Mouse (Mus musculus) heart, embryonic 10.5 days (tissue): ENCODE data around the gene 3110082I17Rik. TPM values are rescaled to one million over a fixed set of nuclear protein-coding genes. Genes with fewer than 3 reads are reported as not detected.

Source experiments
- DNase-seq: peaks from one replicate; pipeline ENCODE4 v3.0.0-alpha.2; 2017; ENCODE audit warnings: low spot score
- H3K27ac ChIP-seq: fragments of 300-500 bp; sonication (generic); 2 replicates; pipeline ENCODE4 v1.5.1; 2016; ENCODE audit warnings: mild to moderate bottlenecking
- H3K27me3 ChIP-seq: fragments of 300-500 bp; sonication (generic); 2 replicates; pipeline ENCODE4 v1.6.1; 2016; ENCODE audit warnings: mild to moderate bottlenecking; ENCODE audit not compliant: poor library complexity, insufficient read depth, severe bottlenecking
- H3K36me3 ChIP-seq: fragments of 300-500 bp; sonication (generic); 2 replicates; pipeline ENCODE4 v1.6.1; 2016; ENCODE audit warnings: mild to moderate bottlenecking, moderate library complexity
- H3K4me1 ChIP-seq: fragments of 300-500 bp; sonication (generic); 2 replicates; pipeline ENCODE4 v1.6.1; 2016; ENCODE audit warnings: mild to moderate bottlenecking
- H3K4me3 ChIP-seq: fragments of 300-500 bp; sonication (generic); 2 replicates; pipeline ENCODE4 v1.5.1; 2016; ENCODE audit warnings: mild to moderate bottlenecking, moderate library complexity
- H3K9me3 ChIP-seq: fragments of 300-500 bp; sonication (generic); 2 replicates; pipeline ENCODE4 v1.6.1; 2016; ENCODE audit warnings: mild to moderate bottlenecking, moderate library complexity
- WGBS: fragments of 180-500 bp; shearing (Covaris S2); methylation state at CpG from one replicate; pipeline ENCODE4 v1.1.7; 2016; 5-methylcytosine and 5-hydroxymethylcytosine counted together
- microRNA counts: library from miRNA; unstranded; fragments of <30 nt; microRNA quantifications from one replicate; lab custom pipeline; 2017
- microRNA-seq: library from miRNA; unstranded; fragments of <30 nt; microRNA quantifications from one replicate; pipeline ENCODE4, GENCODE M21; 2017
- polyA plus RNA-seq: library from polyadenylated mRNA; unstranded; fragments of >200 nt; fragmentation: Nextera tagmentation; extraction: Ambion mirVana; gene quantifications from 2 replicates; pipeline ENCODE4 v1.2.1, GENCODE M21; 2016

Gene 3110082I17Rik
- polyA plus RNA-seq, 1 experiment from 2014 or later, result 40.9 TPM

GRCm38 (mm10) chr5:139316982-139317675, 143.2 kb downstream of the 3110082I17Rik start:
- Histone ChIP-seq H3K4me3 (no peak overlapping the region), H3K27me3 (peaks cover 42% of the 10 kb centered on the region), H3K27ac (0 out of 2 replicates have a peak overlapping the region, but pooled peaks have one; percentile 16), H3K4me1 (no peaks in the 10 kb centered on the region), H3K9me3 (no peaks in the 10 kb centered on the region), H3K36me3 (no peaks in the 10 kb centered on the region)
- 58% methylated on average over 6 of the region's 6 CpGs for WGBS
- no peak for DNase-seq

GRCm38 (mm10) chr5:139314941-139315642, 145.2 kb downstream of the 3110082I17Rik start:
- WGBS, result 84% methylated on average over 12 of the region's 12 CpGs
- Histone ChIP-seq H3K27me3 (peaks cover 25% of the 10 kb centered on the region), H3K9me3 (no peaks in the 10 kb centered on the region), H3K27ac (no peak overlapping the region), H3K36me3 (no peaks in the 10 kb centered on the region), H3K4me3 (no peak overlapping the region), H3K4me1 (no peaks in the 10 kb centered on the region)
- no peak for DNase-seq

- peaks cover 15% of the 10 kb centered on the region; the same call in 1 of the 2 replicates for H3K27me3 ChIP-seq
- no peaks in the 10 kb centered on the region for H3K4me1 ChIP-seq
- 86% methylated on average over 9 of the region's 9 CpGs for WGBS
- H3K4me3 ChIP-seq, result no peak overlapping the region
- H3K27ac ChIP-seq, result no peak overlapping the region
- no peaks in the 10 kb centered on the region for H3K9me3 ChIP-seq
- DNase-seq, result no peak
- no peaks in the 10 kb centered on the region for H3K36me3 ChIP-seq
Observed at GRCm38 (mm10) chr5:139313536-139313935, 146.8 kb downstream of the 3110082I17Rik start.

- Histone ChIP-seq H3K27me3 (0 out of 2 replicates have a peak, but pooled peaks cover 3% of the 10 kb centered on the region), H3K4me3 (no peak overlapping the region), H3K36me3 (no peaks in the 10 kb centered on the region), H3K4me1 (no peaks in the 10 kb centered on the region), H3K27ac (no peak overlapping the region), H3K9me3 (no peaks in the 10 kb centered on the region)
- no peak for DNase-seq
- WGBS, result 87% methylated on average over 9 of the region's 9 CpGs
Observed at GRCm38 (mm10) chr5:139311822-139312221, 148.5 kb downstream of the 3110082I17Rik start.

- Histone ChIP-seq H3K9me3 (no peaks in the 10 kb centered on the region), H3K4me3 (no peak overlapping the region), H3K27ac (no peak overlapping the region), H3K36me3 (no peaks in the 10 kb centered on the region), H3K4me1 (no peaks in the 10 kb centered on the region), H3K27me3 (0 out of 2 replicates have a peak, but pooled peaks cover 3% of the 10 kb centered on the region)
- WGBS, result 83% methylated on average over 4 of the region's 4 CpGs
- no peak for DNase-seq
Observed at GRCm38 (mm10) chr5:139310477-139310876, 149.8 kb downstream of the 3110082I17Rik start.

GRCm38 (mm10) chr5:139309946-139310345, 150.4 kb downstream of the 3110082I17Rik start:
- Histone ChIP-seq H3K27me3 (0 out of 2 replicates have a peak, but pooled peaks cover 3% of the 10 kb centered on the region), H3K4me3 (no peak overlapping the region), H3K36me3 (no peaks in the 10 kb centered on the region), H3K4me1 (no peaks in the 10 kb centered on the region), H3K27ac (no peak overlapping the region), H3K9me3 (no peaks in the 10 kb centered on the region)
- 79% methylated on average over 3 of the region's 3 CpGs for WGBS
- DNase-seq, result no peak

MicroRNAs encoded within 50 kb of the gene (microRNA counts, 519-probe panel; counts per million panel counts)
- not detected for microRNA mmu-miR-339-3p (lab: Ali Mortazavi, UCI)
- microRNA mmu-miR-339-5p (lab: Ali Mortazavi, UCI), result not detected

Small RNA genes within 50 kb of the gene (microRNA-seq; reads per million reads assigned to microRNA genes)
- gene Mir339, result 549 reads per million, percentile 73 among the genes with 10 or more reads in this experiment

Other genes starting within 250 kb of the 3110082I17Rik start
- gene Get4, start 208.2 kb downstream of the 3110082I17Rik start, polyA plus RNA-seq, result 193 and 205 TPM in 2 replicates
- gene Adap1, start 134.9 kb downstream of the 3110082I17Rik start, polyA plus RNA-seq, result 1.1 and 1.2 TPM in 2 replicates
- 76.3 and 93.2 TPM in 2 replicates for gene Cox19, start 109.1 kb downstream of the 3110082I17Rik start, polyA plus RNA-seq
- gene Cyp2w1, start 107.9 kb downstream of the 3110082I17Rik start, polyA plus RNA-seq, result not detected in 2 replicates
- 5.6 and 5.7 TPM in 2 replicates for gene Gpr146, start 82.8 kb downstream of the 3110082I17Rik start, polyA plus RNA-seq
- 0.28 and 0.45 TPM in 2 replicates for gene C130050O18Rik, start 55.2 kb downstream of the 3110082I17Rik start, polyA plus RNA-seq
- 0.26 and 0.36 TPM in 2 replicates for gene Gper1, start 37.4 kb downstream of the 3110082I17Rik start, polyA plus RNA-seq
- gene Zfand2a, start 24.0 kb upstream of the 3110082I17Rik start, polyA plus RNA-seq, result 10.7 and 12.6 TPM in 2 replicates
- 0.18 TPM in 1 of 2 replicates, not detected in the other for gene Uncx, start 83.0 kb upstream of the 3110082I17Rik start, polyA plus RNA-seq